16 mouse cellular contexts compared by ENCODE assay signal in genomic region chr16:11024841-11025240, GRCm38 (mm10). TPM values are rescaled to one million over a fixed set of nuclear protein-coding genes. Genes with fewer than 3 reads are reported as not detected.
DNase-seq lines count a peak whose midpoint lies in the region; ATAC-seq and TF ChIP-seq lines count a peak whose summit lies in the region.
"Had no signal": no experiment of that assay in that cellular context is flagged by ENCODE, and none has a peak within 500 bp of the region (broad histone marks: within the 10 kb centered on the region; RNA-seq: fewer than 3 reads in every experiment).

No protein-coding gene starts in this region.

- H3K27me3 ChIP-seq in hindbrain, embryonic 10.5 days (ENCODE audit: insufficient read depth, poor library complexity, severe bottlenecking): no peaks in the 10 kb centered on the region; the same call in 1 of the 2 replicates
- H3K27me3 ChIP-seq in midbrain, postnatal 0 days (ENCODE audit: insufficient read depth, low read length): no peaks in the 10 kb centered on the region
- H3K27me3 ChIP-seq: embryonic facial prominence, embryonic 15.5 days; midbrain, embryonic 12.5 days; neural tube, embryonic 13.5 days had no signal

- H3K27ac ChIP-seq in hindbrain, embryonic 10.5 days: no peak overlapping the region
- H3K27ac ChIP-seq in midbrain, postnatal 0 days (ENCODE audit: low read depth, low read length): no peak overlapping the region
- H3K27ac ChIP-seq: embryonic facial prominence, embryonic 15.5 days; hindbrain, embryonic 14.5 days; limb, embryonic 10.5 days; midbrain, embryonic 12.5 days; neural tube, embryonic 13.5 days had no signal

- H3K9me3 ChIP-seq in hindbrain, embryonic 10.5 days: no peaks in the 10 kb centered on the region
- H3K9me3 ChIP-seq in midbrain, postnatal 0 days (ENCODE audit: low read length): no peaks in the 10 kb centered on the region
- H3K9me3 ChIP-seq: embryonic facial prominence, embryonic 15.5 days; limb, embryonic 10.5 days; midbrain, embryonic 12.5 days; neural tube, embryonic 13.5 days had no signal

- TF ChIP-seq CTCF in midbrain, postnatal 0 days (IDR thresholded peaks at IDR 0.05): no peak

- H3K4me1 ChIP-seq in hindbrain, embryonic 10.5 days (replicated peaks): peaks cover 11% of the 10 kb centered on the region; the same call in 1 of the 2 replicates
- no peaks in the 10 kb centered on the region for H3K4me1 ChIP-seq in midbrain, postnatal 0 days (ENCODE audit: insufficient read depth, low read length)
- H3K4me1 ChIP-seq: limb, embryonic 10.5 days; midbrain, embryonic 12.5 days had no signal

- no peaks in the 10 kb centered on the region for H3K36me3 ChIP-seq in hindbrain, embryonic 10.5 days
- no peaks in the 10 kb centered on the region for H3K36me3 ChIP-seq in midbrain, postnatal 0 days (ENCODE audit: insufficient read depth, low read length)
- H3K36me3 ChIP-seq: embryonic facial prominence, embryonic 15.5 days; limb, embryonic 10.5 days; midbrain, embryonic 12.5 days; neural tube, embryonic 13.5 days had no signal

- 88% methylated on average over 3 of the region's 3 CpGs for WGBS in hindbrain, embryonic 10.5 days
- 62% methylated on average over 3 of the region's 3 CpGs for WGBS in midbrain, postnatal 0 days

- H3K4me2 ChIP-seq in midbrain, postnatal 0 days (ENCODE audit: low read depth, low read length, poor library complexity, severe bottlenecking): no peak overlapping the region
- H3K4me2 ChIP-seq: embryonic facial prominence, embryonic 15.5 days; hindbrain, embryonic 14.5 days; midbrain, embryonic 12.5 days; neural tube, embryonic 13.5 days had no signal

- no peak overlapping the region for H3K4me3 ChIP-seq in hindbrain, embryonic 10.5 days
- no peak overlapping the region for H3K4me3 ChIP-seq in midbrain, postnatal 0 days (ENCODE audit: low read depth, low read length)
- H3K4me3 ChIP-seq: embryonic facial prominence, embryonic 15.5 days; limb, embryonic 10.5 days; midbrain, embryonic 12.5 days; neural tube, embryonic 13.5 days had no signal

- DNase-seq in adrenal gland, postnatal 25 days: peak; percentile 45
- no peak for DNase-seq in adrenal gland, postnatal 10 days
- DNase-seq in lung, postnatal 10 days: peak; percentile 36
- DNase-seq in lung, postnatal 14 days: no peak
- peak; percentile 34 to 74 for DNase-seq in adrenal gland, postnatal 36 days
- DNase-seq in skeletal muscle tissue, adult 2 months (ENCODE audit: low read depth, low spot score): peak; percentile 72
- no peak for DNase-seq in hindbrain, embryonic 10.5 days (ENCODE audit: low spot score)
- no peak for DNase-seq in midbrain, postnatal 0 days (ENCODE audit: low spot score)
- DNase-seq: cerebellum, postnatal 25 days; forebrain, postnatal 0 days; liver, postnatal 0 days had no signal

- ATAC-seq in midbrain, postnatal 0 days (ENCODE audit: low FRiP score): no peak
- ATAC-seq: forebrain, postnatal 0 days; liver, postnatal 0 days had no signal

- no peak overlapping the region for H3K9ac ChIP-seq in midbrain, postnatal 0 days (replicated peaks; ENCODE audit: low read length, poor library complexity, severe bottlenecking)
- H3K9ac ChIP-seq: embryonic facial prominence, embryonic 15.5 days; forebrain, postnatal 0 days; hindbrain, embryonic 14.5 days; liver, postnatal 0 days; midbrain, embryonic 12.5 days; neural tube, embryonic 13.5 days had no signal

RNA-seq across cellular contexts. Expression of gene Snn, which starts 35.9 kb away (rescaled TPM):
- total RNA-seq in adrenal gland, postnatal 25 days (2021): 12.5 and 16.7 TPM in 2 replicates
- 10 to 100 TPM; 23.2 to 27.3 TPM for total RNA-seq in adrenal gland, postnatal 10 days (2021)
- total RNA-seq in adrenal gland, postnatal 36 days (2021): 10 to 100 TPM; 13.8 to 14.4 TPM
- 84.0 and 94.7 TPM in 2 replicates for polyA plus RNA-seq in hindbrain, embryonic 10.5 days (2016; fragmentation: Nextera tagmentation; extraction: Ambion mirVana)
- 241 and 278 TPM in 2 replicates for total RNA-seq in midbrain, postnatal 0 days (2014; rRNA removed)
- polyA plus RNA-seq in midbrain, postnatal 0 days (2015; fragmentation: Nextera tagmentation; extraction: Ambion mirVana): 122 and 130 TPM in 2 replicates

RNA-seq across cellular contexts. Expression of gene Litaf, which starts 41.1 kb away (rescaled TPM):
- total RNA-seq in adrenal gland, postnatal 25 days (2021): 38.6 and 46.5 TPM in 2 replicates
- total RNA-seq in adrenal gland, postnatal 10 days (2021): 10 to 100 TPM; 47.5 to 51.3 TPM
- total RNA-seq in adrenal gland, postnatal 36 days (2021): 10 to 100 TPM; 47.4 to 51.1 TPM
- 88.8 and 127 TPM in 2 replicates for polyA plus RNA-seq in hindbrain, embryonic 10.5 days (2016; fragmentation: Nextera tagmentation; extraction: Ambion mirVana)
- total RNA-seq in midbrain, postnatal 0 days (2014; rRNA removed): 19.0 and 22.4 TPM in 2 replicates
- polyA plus RNA-seq in midbrain, postnatal 0 days (2015; fragmentation: Nextera tagmentation; extraction: Ambion mirVana): 20.5 and 20.7 TPM in 2 replicates

Comparison
In these comparisons a context has a peak if more than half of its experiments do, and no peak if none do; other contexts are left out.
1. DNase-seq: peak in adrenal gland, postnatal 25 days (single experiment), lung, postnatal 10 days (single experiment), adrenal gland, postnatal 36 days (2 of 2) and skeletal muscle tissue, adult 2 months (single experiment); none in adrenal gland, postnatal 10 days (single experiment), lung, postnatal 14 days (single experiment), hindbrain, embryonic 10.5 days (single experiment) and midbrain, postnatal 0 days (single experiment).